Mouse (Mus musculus): ENCODE results near the gene Tef.

Tef gene

GRCm38 (mm10) chr15:81830530-81830929 lies 28.3 kb downstream of the Tef start:
- no peak for DNase-seq

GRCm38 (mm10) chr15:81831136-81831825 lies 29.1 kb downstream of the Tef start:
- peak; percentile 81 to 89 for DNase-seq

- DNase-seq, result no peak
Measured at GRCm38 (mm10) chr15:81832219-81832618, 30.0 kb downstream of the Tef start.

GRCm38 (mm10) chr15:81833481-81833880 lies 31.3 kb downstream of the Tef start:
- no peak for DNase-seq

- no peak for DNase-seq
Measured at GRCm38 (mm10) chr15:81834171-81834841, 32.1 kb downstream of the Tef start.

- DNase-seq, result no peak
Measured at GRCm38 (mm10) chr15:81835007-81835880, 33.0 kb downstream of the Tef start.

- DNase-seq, result peak; percentile 38
Measured at GRCm38 (mm10) chr15:81836124-81836821, 34.1 kb downstream of the Tef start.

- DNase-seq, result no peak
Measured at GRCm38 (mm10) chr15:81836966-81837920, 35.0 kb downstream of the Tef start.

- no peak for DNase-seq
Measured at GRCm38 (mm10) chr15:81838554-81839235, 36.5 kb downstream of the Tef start.

GRCm38 (mm10) chr15:81839634-81840033 lies 37.4 kb downstream of the Tef start:
- no peak for DNase-seq

- DNase-seq, result no peak
Measured at GRCm38 (mm10) chr15:81840306-81840705, 38.1 kb downstream of the Tef start.

- DNase-seq, result no peak
Measured at GRCm38 (mm10) chr15:81842275-81842674, 40.1 kb downstream of the Tef start.

GRCm38 (mm10) chr15:81845033-81845625 lies 42.9 kb downstream of the Tef start:
- DNase-seq, result no peak

GRCm38 (mm10) chr15:81845724-81846123 lies 43.5 kb downstream of the Tef start:
- no peak for DNase-seq

- DNase-seq, result no peak
Measured at GRCm38 (mm10) chr15:81846755-81847154, 44.5 kb downstream of the Tef start.

- DNase-seq, result no peak
Measured at GRCm38 (mm10) chr15:81847161-81847560, 44.9 kb downstream of the Tef start.

- DNase-seq, result no peak
Measured at GRCm38 (mm10) chr15:81847861-81848260, 45.6 kb downstream of the Tef start.

GRCm38 (mm10) chr15:81848301-81848700 lies 46.1 kb downstream of the Tef start:
- peak in 1 of 2 experiments; percentile 59 for DNase-seq

- DNase-seq, result no peak
Measured at GRCm38 (mm10) chr15:81849104-81849503, 46.9 kb downstream of the Tef start.

GRCm38 (mm10) chr15:81850718-81851117 lies 48.5 kb downstream of the Tef start:
- no peak for DNase-seq

GRCm38 (mm10) chr15:81851375-81851774 lies 49.2 kb downstream of the Tef start:
- no peak for DNase-seq

All from spleen, adult 18-20 months (tissue).